Mouse (Mus musculus) cortical plate, adult 2 months (tissue): ENCODE measurements around the gene 4930402K13Rik. TPM values are rescaled to one million over a fixed set of nuclear protein-coding genes. Genes with fewer than 3 reads are reported as not detected.
"Not testable (repeated sequence)": the region's sequence is repeated elsewhere in the genome, so short reads cannot be mapped to it uniquely, and the experiment has no call there.

Source experiments
- H3K27ac ChIP-seq: fragments of 200-500 bp; 2 replicates; pipeline ENCODE4 v1.5.1; 2012; ENCODE audit warnings: low read length, control low read depth, inconsistent platforms; ENCODE audit not compliant: insufficient read depth
- H3K4me1 ChIP-seq: fragments of 200-500 bp; 2 replicates; pipeline ENCODE4 v1.6.1; 2011; ENCODE audit warnings: low read length; ENCODE audit not compliant: control insufficient read depth, insufficient read depth
- H3K4me3 ChIP-seq: fragments of 200-500 bp; 2 replicates; pipeline ENCODE4 v1.5.1; 2011; ENCODE audit warnings: mild to moderate bottlenecking, low read length, control low read depth; ENCODE audit not compliant: insufficient read depth
- CTCF ChIP-seq: fragments of 200-500 bp; IDR thresholded peaks from 2 replicates; pipeline ENCODE4 v1.5.1; 2011; ENCODE audit warnings: mild to moderate bottlenecking, control low read depth, low read length; ENCODE audit not compliant: insufficient read depth; ENCODE audit errors: extremely low read depth
- POLR2A ChIP-seq: fragments of 200-500 bp; IDR thresholded peaks from 2 replicates; pipeline ENCODE4 v1.6.1; 2011; ENCODE audit warnings: mild to moderate bottlenecking, low read length, control low read depth; ENCODE audit not compliant: insufficient read depth; ENCODE audit errors: extremely low read depth
- polyA plus RNA-seq: library from polyadenylated mRNA; depleted of rRNA; stranded (reverse); fragments of >200 nt; gene quantifications from 2 replicates; pipeline ENCODE4 v1.2.3, GENCODE M21; 2012; rRNA removed

Gene 4930402K13Rik
- not detected in 2 replicates for polyA plus RNA-seq

- no peaks in the 10 kb centered on the region for H3K4me1 ChIP-seq
- TF ChIP-seq CTCF (no peak), POLR2A (no peak)
- H3K27ac ChIP-seq: no peak within 1 kb of the TSS
- H3K4me3 ChIP-seq: no peak within 1 kb of the TSS
Measured at GRCm38 (mm10) chrX:9104262-9104661, at the start of gene 4930402K13Rik. 4930402K13Rik (plus strand) TSS chrX:9104562.

GRCm38 (mm10) chrX:9060952-9061351, 43.4 kb upstream of the 4930402K13Rik start:
- not testable (repeated sequence) for H3K4me3 ChIP-seq, H3K4me1 ChIP-seq, H3K27ac ChIP-seq
- TF ChIP-seq CTCF: peak; percentile 18; the same call in 1 of the 2 replicates

GRCm38 (mm10) chrX:9062101-9062500, 42.3 kb upstream of the 4930402K13Rik start:
- H3K4me1 ChIP-seq: no peaks in the 10 kb centered on the region
- no peak overlapping the region for H3K4me3 ChIP-seq
- TF ChIP-seq CTCF: no peak
- no peak for TF ChIP-seq POLR2A
- H3K27ac ChIP-seq: no peak overlapping the region

DNA sequence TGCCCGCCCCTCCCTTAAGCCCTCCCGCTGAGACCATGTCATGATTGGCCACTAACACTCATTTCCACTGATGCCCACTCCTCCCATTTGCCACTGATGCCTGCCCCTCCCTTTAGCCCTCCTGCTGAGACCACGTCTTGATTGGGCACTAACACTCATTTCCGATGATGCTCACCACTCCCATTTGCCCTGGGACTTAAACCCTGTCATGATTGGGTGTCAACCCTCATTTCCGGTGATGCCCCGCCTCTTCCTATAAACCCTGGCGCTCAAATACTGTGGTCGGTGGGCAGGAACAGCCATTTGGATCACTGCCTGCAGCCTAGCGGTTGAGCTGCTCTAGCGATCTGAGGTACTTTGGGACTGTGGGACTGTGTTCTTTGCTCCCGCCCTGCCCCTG, 41.6 kb upstream of the 4930402K13Rik start, which contains the start of gene Fthl17f:
TSS of gene Fthl17f (plus strand) at position 301 of the 400 bp plus-strand sequence.
- not testable (repeated sequence) for H3K27ac ChIP-seq, H3K4me1 ChIP-seq, H3K4me3 ChIP-seq

- peak; percentile 31; the same call in 1 of the 2 replicates for TF ChIP-seq CTCF
- H3K4me1 ChIP-seq, H3K4me3 ChIP-seq, H3K27ac ChIP-seq: not testable (repeated sequence)
Measured at GRCm38 (mm10) chrX:9077699-9078098, 26.7 kb upstream of the 4930402K13Rik start.

DNA sequence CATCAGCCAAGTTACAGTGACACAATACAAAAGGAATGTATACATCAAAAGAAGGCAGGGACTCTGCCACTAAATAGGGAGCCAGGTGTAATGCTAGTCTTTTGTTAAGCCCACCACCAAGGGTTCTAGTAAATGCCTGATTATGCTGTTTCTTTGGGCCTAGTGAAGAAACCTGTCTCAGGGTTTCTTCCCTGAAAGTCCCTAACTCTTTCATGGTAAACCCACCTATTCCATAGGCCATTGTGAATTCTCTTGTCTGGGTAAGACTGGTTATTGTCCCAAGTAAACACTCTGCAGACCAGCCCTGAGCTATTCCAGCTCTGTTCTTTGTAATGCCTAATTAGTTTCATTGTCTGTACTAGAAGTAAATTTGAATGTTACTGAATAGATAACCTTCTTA, 9.3 kb upstream of the 4930402K13Rik start:
- not testable (repeated sequence) for H3K27ac ChIP-seq, H3K4me1 ChIP-seq, H3K4me3 ChIP-seq

- TF ChIP-seq CTCF: no peak
- TF ChIP-seq POLR2A: no peak
- H3K27ac ChIP-seq: no peak overlapping the region
- no peaks in the 10 kb centered on the region for H3K4me1 ChIP-seq
- no peak overlapping the region for H3K4me3 ChIP-seq
Measured at GRCm38 (mm10) chrX:9110381-9110780, 6.0 kb downstream of the 4930402K13Rik start.

DNA sequence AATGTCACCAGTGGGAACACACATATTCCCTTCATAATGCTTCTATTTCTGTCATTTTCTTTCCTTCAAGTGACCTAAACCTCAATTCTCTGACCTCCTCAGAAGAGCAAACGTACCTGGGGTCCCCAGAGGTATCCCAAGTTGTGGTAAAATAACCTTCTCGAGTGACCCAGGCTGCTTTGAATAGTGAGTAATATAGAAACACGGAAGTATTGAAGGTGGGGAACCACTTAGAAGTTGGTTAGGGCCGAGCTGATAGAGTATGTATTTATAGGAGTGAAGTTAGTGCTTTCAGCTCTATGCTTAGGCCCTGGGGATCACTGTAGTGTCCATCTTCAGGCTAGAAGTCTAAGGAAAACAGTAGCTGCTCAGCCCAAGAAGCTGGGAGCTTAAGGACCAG, 20.6 kb downstream of the 4930402K13Rik start:
- Histone ChIP-seq H3K4me3 (no peak overlapping the region), H3K4me1 (no peaks in the 10 kb centered on the region), H3K27ac (no peak overlapping the region)
- TF ChIP-seq CTCF: no peak
- no peak for TF ChIP-seq POLR2A

GRCm38 (mm10) chrX:9128317-9128831, 24.0 kb downstream of the 4930402K13Rik start:
- H3K4me3 ChIP-seq: no peak overlapping the region
- no peaks in the 10 kb centered on the region for H3K4me1 ChIP-seq
- no peak overlapping the region for H3K27ac ChIP-seq
- TF ChIP-seq CTCF (peak; percentile 19; the same call in 1 of the 2 replicates), POLR2A (no peak)

DNA sequence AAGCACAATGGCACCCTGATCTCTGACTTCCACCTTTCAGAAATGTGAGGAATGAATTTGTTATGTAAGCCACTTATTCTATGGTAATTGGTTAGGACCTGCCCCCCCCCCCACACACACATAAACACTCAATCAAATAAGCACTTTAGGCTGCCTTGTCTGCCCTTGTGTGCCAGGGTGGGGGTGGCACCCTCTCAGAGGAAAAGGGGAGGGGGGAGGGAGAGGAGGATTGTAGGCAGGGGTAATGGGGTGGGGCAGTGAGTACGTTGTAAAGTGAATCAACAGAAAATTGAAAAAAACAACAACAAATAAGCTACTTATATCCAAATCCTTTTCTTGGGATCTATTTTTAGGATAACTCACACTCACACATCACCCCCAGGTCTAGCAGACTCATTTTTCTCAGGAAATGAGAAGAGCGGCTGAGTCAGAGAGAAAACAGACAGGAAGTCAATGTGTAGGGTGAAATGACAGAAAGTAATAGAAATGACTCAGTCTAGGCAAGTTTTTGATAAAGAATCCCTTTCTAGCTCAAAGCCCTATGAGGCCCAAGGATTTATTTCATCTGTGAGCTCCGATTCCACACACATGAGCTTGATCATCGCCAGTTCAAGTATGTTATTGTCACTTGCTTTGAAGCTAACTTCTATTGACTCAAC, 35.1 kb downstream of the 4930402K13Rik start:
- TF ChIP-seq CTCF (no peak), POLR2A (no peak)
- Histone ChIP-seq H3K27ac (no peak overlapping the region), H3K4me1 (no peaks in the 10 kb centered on the region), H3K4me3 (no peak overlapping the region)
